Mouse (Mus musculus) embryonic facial prominence, embryonic 12.5 days (tissue): ENCODE data around the gene Echdc3. TPM values are rescaled to one million over a fixed set of nuclear protein-coding genes. Genes with fewer than 3 reads are reported as not detected.

Experiments used
- ATAC-seq: fragments of 200-750 bp; cut with Nextera tagmentation; 2 replicates; pipeline ENCODE4 v1.8.0; 2017; ENCODE audit not compliant: insufficient number of reproducible peaks, insufficient read depth, low FRiP score, low TSS enrichment
- H3K27ac ChIP-seq: fragments of 300-500 bp; sonication (generic); 2 replicates; pipeline ENCODE4 v1.5.1; 2016; ENCODE audit warnings: mild to moderate bottlenecking
- H3K27me3 ChIP-seq: fragments of 300-500 bp; sonication (generic); 2 replicates; pipeline ENCODE4 v1.6.1; 2016; ENCODE audit warnings: mild to moderate bottlenecking, moderate library complexity
- H3K36me3 ChIP-seq: fragments of 300-500 bp; sonication (generic); 2 replicates; pipeline ENCODE4 v1.6.1; 2016; ENCODE audit warnings: mild to moderate bottlenecking
- H3K4me1 ChIP-seq: fragments of 300-500 bp; sonication (generic); 2 replicates; pipeline ENCODE4 v1.6.1; 2016
- H3K4me2 ChIP-seq: fragments of 300-500 bp; sonication (generic); replicated peaks from 2 replicates; pipeline ENCODE4 v1.6.1; 2016; ENCODE audit warnings: mild to moderate bottlenecking, moderate library complexity
- H3K4me3 ChIP-seq: fragments of 300-500 bp; sonication (generic); 2 replicates; pipeline ENCODE4 v1.5.1; 2016; ENCODE audit warnings: mild to moderate bottlenecking
- H3K9ac ChIP-seq: fragments of 300-500 bp; sonication (generic); 2 replicates; pipeline ENCODE4 v1.6.1; 2016; ENCODE audit warnings: mild to moderate bottlenecking, moderate library complexity
- H3K9me3 ChIP-seq: fragments of 300-500 bp; sonication (generic); 2 replicates; pipeline ENCODE4 v1.6.1; 2016; ENCODE audit warnings: mild to moderate bottlenecking, moderate library complexity
- WGBS: fragments of 180-500 bp; shearing (Covaris S2); methylation state at CpG from one replicate; pipeline ENCODE4 v1.1.7; 2016; 5-methylcytosine and 5-hydroxymethylcytosine counted together
- polyA plus RNA-seq: library from polyadenylated mRNA; unstranded; fragments of >200 nt; fragmentation: Nextera tagmentation; extraction: Ambion mirVana; gene quantifications from 2 replicates; pipeline ENCODE4 v1.2.1, GENCODE M21; 2016

The Echdc3 gene
- polyA plus RNA-seq, 1 experiment from 2014 or later, result 3.1 TPM

DNA sequence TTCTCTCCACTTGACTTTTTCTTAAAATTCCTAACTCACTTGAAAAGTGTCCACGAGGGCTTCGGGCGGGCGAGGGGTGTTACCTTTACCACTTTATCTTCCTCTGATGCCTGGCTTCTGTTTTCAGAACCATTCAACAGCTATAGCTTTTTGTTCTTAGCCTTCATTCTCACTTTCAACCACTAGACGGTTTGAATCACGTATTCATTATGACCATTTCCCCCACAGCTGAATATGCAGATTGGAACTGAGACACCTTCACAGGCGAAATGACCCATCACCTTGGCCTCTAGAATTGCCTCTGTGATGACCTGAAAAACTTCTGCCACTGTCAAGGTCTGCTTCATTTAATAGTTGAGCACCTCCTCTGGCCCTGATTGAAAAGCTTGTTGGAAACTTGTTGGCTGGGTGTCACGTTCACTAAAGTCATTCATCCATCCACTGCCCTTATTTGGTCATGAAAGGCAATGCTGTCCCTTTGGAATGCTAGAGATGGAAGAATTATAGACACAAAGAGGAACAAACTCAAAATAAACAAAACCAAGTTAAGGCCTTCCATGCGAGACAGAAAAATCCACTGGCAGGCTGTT, 72.2 kb downstream of the Echdc3 start:
- H3K4me1 ChIP-seq, result no peaks in the 10 kb centered on the region

More for the DNA sequence above, 72.2 kb downstream of the Echdc3 start:
- Histone ChIP-seq H3K27ac (no peak overlapping the region), H3K36me3 (no peaks in the 10 kb centered on the region), H3K27me3 (no peaks in the 10 kb centered on the region), H3K9me3 (no peaks in the 10 kb centered on the region), H3K4me3 (no peak overlapping the region), H3K4me2 (no peak overlapping the region), H3K9ac (no peak overlapping the region)
- ATAC-seq, result no peak
- WGBS, result 79% methylated on average over 9 of the region's 9 CpGs

Other genes starting within 250 kb of the Echdc3 start
- 5.5 and 7.7 TPM in 2 replicates for gene Proser2, start 82.8 kb downstream of the Echdc3 start, polyA plus RNA-seq
- gene Usp6nl, start 109.6 kb upstream of the Echdc3 start, polyA plus RNA-seq, result 15.7 and 16.5 TPM in 2 replicates